In the genomic region with DNA sequence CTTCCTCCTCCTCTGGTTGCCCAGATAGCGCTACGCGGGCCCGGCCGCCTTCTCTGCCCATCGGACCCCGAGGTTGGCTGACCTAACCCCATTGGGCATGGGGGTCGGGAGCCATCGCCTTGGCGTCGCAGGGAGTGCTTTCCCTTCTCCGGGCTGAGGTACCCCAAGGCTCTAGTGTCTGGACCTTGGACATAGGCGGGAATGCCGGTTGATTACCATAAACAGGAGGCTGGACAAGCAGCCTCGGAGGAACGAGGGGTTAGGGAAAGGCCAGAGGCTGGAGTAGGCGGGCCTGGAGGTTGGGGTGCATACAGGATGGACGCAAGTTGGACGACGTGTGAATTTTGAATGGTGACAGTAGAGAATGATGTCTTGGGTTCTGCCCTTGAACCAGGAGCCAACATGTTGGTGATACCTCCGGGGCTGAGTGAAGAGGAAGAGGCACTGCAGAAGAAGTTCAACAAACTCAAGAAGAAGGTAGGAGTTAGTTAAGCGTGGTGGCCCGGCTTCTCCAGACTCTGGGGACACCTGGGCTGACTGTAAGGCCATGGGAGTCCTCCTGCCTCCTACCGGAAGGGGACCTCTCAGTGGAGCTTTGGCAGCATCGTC, we compare ENCODE assay signal across 8 mouse cellular contexts. TPM values are rescaled to one million over a fixed set of nuclear protein-coding genes. Genes with fewer than 3 reads are reported as not detected.
A peak's percentile ranks its signal among the peaks of the same experiment; 100 is the strongest.
DNase-seq lines count a peak whose midpoint lies in the region; ATAC-seq lines count a peak whose summit lies in the region.

No protein-coding gene starts in this region.

- peak overlapping the region; percentile 17; the same call in 1 of the 2 replicates for H3K27ac ChIP-seq in kidney, embryonic 14.5 days (ENCODE audit: low read depth, low read length)
- peak overlapping the region; percentile 73 for H3K27ac ChIP-seq in hindbrain, embryonic 15.5 days (replicated peaks)
- peak overlapping the region; percentile 78 for H3K27ac ChIP-seq in midbrain, embryonic 15.5 days

- DNase-seq in kidney, postnatal 25 days: no peak
- peak; percentile 10 for DNase-seq in NIH3T3 (ENCODE audit: low read depth)
- no peak for DNase-seq in right cerebral cortex, postnatal 14 days
- DNase-seq in left cerebral cortex, postnatal 14 days (ENCODE audit: low spot score in 2 of 2): no peak
- DNase-seq in gastrocnemius, postnatal 14 days: no peak

- H3K9me3 ChIP-seq in kidney, embryonic 14.5 days (ENCODE audit: control insufficient read depth, low read length): no peaks in the 10 kb centered on the region
- no peaks in the 10 kb centered on the region for H3K9me3 ChIP-seq in hindbrain, embryonic 15.5 days
- H3K9me3 ChIP-seq in midbrain, embryonic 15.5 days: no peaks in the 10 kb centered on the region

- peaks cover 13% of the 10 kb centered on the region for H3K4me1 ChIP-seq in kidney, embryonic 14.5 days (ENCODE audit: control insufficient read depth, insufficient read depth, low read length)
- peaks cover 25% of the 10 kb centered on the region for H3K4me1 ChIP-seq in hindbrain, embryonic 15.5 days (replicated peaks)
- peaks cover 29% of the 10 kb centered on the region for H3K4me1 ChIP-seq in midbrain, embryonic 15.5 days

- WGBS in kidney, embryonic 14.5 days: 3% methylated on average over 25 of the region's 25 CpGs
- whole genome bisulfite sequencing in hindbrain, embryonic 15.5 days: 2% methylated on average over 25 of the region's 25 CpGs
- 2% methylated on average over 24 of the region's 25 CpGs for WGBS in midbrain, embryonic 15.5 days

- peak overlapping the region; percentile 90 for H3K4me2 ChIP-seq in kidney, embryonic 14.5 days (replicated peaks; ENCODE audit: low read depth, low read length)
- H3K4me2 ChIP-seq in hindbrain, embryonic 15.5 days: peak overlapping the region; percentile 80
- H3K4me2 ChIP-seq in midbrain, embryonic 15.5 days: peak overlapping the region; percentile 93

- no peaks in the 10 kb centered on the region for H3K27me3 ChIP-seq in kidney, embryonic 14.5 days (ENCODE audit: control insufficient read depth, insufficient read depth, low read length)
- no peaks in the 10 kb centered on the region for H3K27me3 ChIP-seq in hindbrain, embryonic 15.5 days
- no peaks in the 10 kb centered on the region for H3K27me3 ChIP-seq in midbrain, embryonic 15.5 days (replicated peaks)

- ATAC-seq in kidney, embryonic 14.5 days (ENCODE audit: low FRiP score, low TSS enrichment): peak; percentile 38
- ATAC-seq in hindbrain, embryonic 15.5 days (ENCODE audit: low FRiP score, low read depth): peak; percentile 2; the same call in 1 of the 2 replicates
- ATAC-seq in midbrain, embryonic 15.5 days (replicated peaks): peak; percentile 4; the same call in 1 of the 2 replicates

- peaks cover 52% of the 10 kb centered on the region for H3K36me3 ChIP-seq in kidney, embryonic 14.5 days (ENCODE audit: control insufficient read depth, insufficient read depth, low read length)
- H3K36me3 ChIP-seq in hindbrain, embryonic 15.5 days: peaks cover 57% of the 10 kb centered on the region
- H3K36me3 ChIP-seq in midbrain, embryonic 15.5 days (replicated peaks): peaks cover 36% of the 10 kb centered on the region

- peak overlapping the region; percentile 85 for H3K9ac ChIP-seq in kidney, embryonic 14.5 days (ENCODE audit: low read depth, low read length)
- peak overlapping the region; percentile 90 for H3K9ac ChIP-seq in hindbrain, embryonic 15.5 days
- H3K9ac ChIP-seq in midbrain, embryonic 15.5 days: peak overlapping the region; percentile 98

- peak overlapping the region; percentile 95 for H3K4me3 ChIP-seq in kidney, embryonic 14.5 days (ENCODE audit: low read length)
- peak overlapping the region; percentile 74 for H3K4me3 ChIP-seq in hindbrain, embryonic 15.5 days
- peak overlapping the region; percentile 99 for H3K4me3 ChIP-seq in midbrain, embryonic 15.5 days

- intact Hi-C loops in left cerebral cortex, postnatal 14 days (cut with DNase I): loop anchor here (2.0 to 5.0 kb wide), 3 partner anchors 14 to 132 kb away; a partner anchor contains a TSS
- intact Hi-C loops in gastrocnemius, postnatal 14 days (cut with DNase I; ENCODE audit: low total_unique reads): loop anchor here (5.0 to 10.0 kb wide), 2 partner anchors 42 to 134 kb away; a partner anchor contains a TSS

RNA-seq across cellular contexts. Expression of a gene that starts 0.4 kb away (rescaled TPM):
- 107 and 119 TPM in 2 replicates for polyA plus RNA-seq in kidney, embryonic 14.5 days (2014; fragmentation: Nextera tagmentation; extraction: Ambion mirVana)
- 81.0 and 94.4 TPM in 2 replicates for polyA plus RNA-seq in hindbrain, embryonic 15.5 days (2015; fragmentation: Nextera tagmentation; extraction: Ambion mirVana)
- 76.3 and 82.3 TPM in 2 replicates for polyA plus RNA-seq in midbrain, embryonic 15.5 days (2015; fragmentation: Nextera tagmentation; extraction: Ambion mirVana)
- 10 to 100 TPM; 29.1 to 30.5 TPM for total RNA-seq in left cerebral cortex, postnatal 14 days (2021)
- total RNA-seq in gastrocnemius, postnatal 14 days (2021): 10 to 100 TPM in 1 of 2 experiments, 1 to 10 TPM in 1; 9.7 to 13.4 TPM

RNA-seq across cellular contexts. Expression of a gene that starts 0.6 kb away (rescaled TPM):
- polyA plus RNA-seq in kidney, embryonic 14.5 days (2014; fragmentation: Nextera tagmentation; extraction: Ambion mirVana): 22.8 and 45.9 TPM in 2 replicates
- 59.4 and 63.4 TPM in 2 replicates for polyA plus RNA-seq in hindbrain, embryonic 15.5 days (2015; fragmentation: Nextera tagmentation; extraction: Ambion mirVana)
- polyA plus RNA-seq in midbrain, embryonic 15.5 days (2015; fragmentation: Nextera tagmentation; extraction: Ambion mirVana): 67.4 and 73.8 TPM in 2 replicates
- 10 to 100 TPM; 68.5 to 73.1 TPM for total RNA-seq in left cerebral cortex, postnatal 14 days (2021)
- 10 to 100 TPM; 17.4 to 17.8 TPM for total RNA-seq in gastrocnemius, postnatal 14 days (2021)

RNA-seq across cellular contexts. Expression of a gene that starts 11.7 kb away (rescaled TPM):
- polyA plus RNA-seq in kidney, embryonic 14.5 days (2014; fragmentation: Nextera tagmentation; extraction: Ambion mirVana): 4.0 and 5.4 TPM in 2 replicates
- 2.5 and 4.1 TPM in 2 replicates for polyA plus RNA-seq in hindbrain, embryonic 15.5 days (2015; fragmentation: Nextera tagmentation; extraction: Ambion mirVana)
- polyA plus RNA-seq in midbrain, embryonic 15.5 days (2015; fragmentation: Nextera tagmentation; extraction: Ambion mirVana): 2.6 and 3.3 TPM in 2 replicates
- total RNA-seq in left cerebral cortex, postnatal 14 days (2021): under 1 TPM in 1 of 2 experiments, not detected in 1; 0.20 TPM
- total RNA-seq in gastrocnemius, postnatal 14 days (2021): 1 to 10 TPM in 1 of 2 experiments, under 1 TPM in 1; 0.75 to 1.9 TPM

RNA-seq across cellular contexts. Expression of a gene that starts 13.8 kb away (rescaled TPM):
- polyA plus RNA-seq in kidney, embryonic 14.5 days (2014; fragmentation: Nextera tagmentation; extraction: Ambion mirVana): 55.7 and 66.4 TPM in 2 replicates
- polyA plus RNA-seq in hindbrain, embryonic 15.5 days (2015; fragmentation: Nextera tagmentation; extraction: Ambion mirVana): 67.2 and 68.3 TPM in 2 replicates
- 75.0 and 79.1 TPM in 2 replicates for polyA plus RNA-seq in midbrain, embryonic 15.5 days (2015; fragmentation: Nextera tagmentation; extraction: Ambion mirVana)
- 10 to 100 TPM; 33.5 to 35.8 TPM for total RNA-seq in left cerebral cortex, postnatal 14 days (2021)
- total RNA-seq in gastrocnemius, postnatal 14 days (2021): 10 to 100 TPM in 1 of 2 experiments, 1 to 10 TPM in 1; 9.3 to 13.0 TPM

RNA-seq across cellular contexts. Expression of a gene that starts 13.9 kb away (rescaled TPM):
- 25.2 and 28.7 TPM in 2 replicates for polyA plus RNA-seq in kidney, embryonic 14.5 days (2014; fragmentation: Nextera tagmentation; extraction: Ambion mirVana)
- 43.9 TPM in 2 replicates for polyA plus RNA-seq in hindbrain, embryonic 15.5 days (2015; fragmentation: Nextera tagmentation; extraction: Ambion mirVana)
- 41.2 and 50.4 TPM in 2 replicates for polyA plus RNA-seq in midbrain, embryonic 15.5 days (2015; fragmentation: Nextera tagmentation; extraction: Ambion mirVana)
- total RNA-seq in left cerebral cortex, postnatal 14 days (2021): 10 to 100 TPM; 58.2 to 59.3 TPM
- 1 to 10 TPM; 6.8 to 7.2 TPM for total RNA-seq in gastrocnemius, postnatal 14 days (2021)

Comparison
In these comparisons a context has a peak if more than half of its experiments do, and no peak if none do; other contexts are left out.
1. H3K27ac ChIP-seq: peak in every context shown above with its lines; median percentile 78 in midbrain, embryonic 15.5 days; 73 in hindbrain, embryonic 15.5 days; 17 in kidney, embryonic 14.5 days.